Mouse (Mus musculus) forebrain, embryonic 14.5 days (tissue): ENCODE measurements at regions not wholly inside any gene's neighbourhood (a gene's known extent, or its start where the extent isn't known, plus 50 kb on each side); places are given as distances from the start of the nearest gene placed in this dataset.

ENCODE experiments used
- ATAC-seq: fragments of 200-750 bp; cut with Nextera tagmentation; 2 replicates; pipeline ENCODE4 v1.8.0; 2017; ENCODE audit warnings: mild to moderate bottlenecking, moderate library complexity
- DNase-seq: peaks from one replicate; pipeline ENCODE4 v3.0.0-alpha.2; 2015; ENCODE audit warnings: low spot score
- H3K27ac ChIP-seq: fragments of 300-500 bp; sonication (generic); 2 replicates; pipeline ENCODE4 v1.5.1; 2014; ENCODE audit warnings: low read depth, mild to moderate bottlenecking, control low read depth, low read length, moderate library complexity
- H3K27me3 ChIP-seq: fragments of 300-500 bp; sonication (generic); replicated peaks from 2 replicates; pipeline ENCODE4 v1.6.1; 2014; ENCODE audit warnings: low read length, control low read depth, mixed read lengths; ENCODE audit not compliant: control insufficient read depth, insufficient read depth
- H3K36me3 ChIP-seq: fragments of 300-500 bp; sonication (generic); 2 replicates; pipeline ENCODE4 v1.6.1; 2014; ENCODE audit warnings: low read length, control low read depth; ENCODE audit not compliant: control insufficient read depth, insufficient read depth
- H3K4me1 ChIP-seq: fragments of 300-500 bp; sonication (generic); 2 replicates; pipeline ENCODE4 v1.6.1; 2014; ENCODE audit warnings: antibody characterized with exemption, low read length, control low read depth; ENCODE audit not compliant: control insufficient read depth, insufficient read depth
- H3K4me2 ChIP-seq: fragments of 300-500 bp; sonication (generic); 2 replicates; pipeline ENCODE4 v1.6.1; 2014; ENCODE audit warnings: mild to moderate bottlenecking, control low read depth, low read length
- H3K4me3 ChIP-seq: fragments of 300-500 bp; sonication (generic); 2 replicates; pipeline ENCODE4 v1.5.1; 2014; ENCODE audit warnings: low read depth, low read length, control low read depth
- H3K9ac ChIP-seq: fragments of 300-500 bp; sonication (generic); 2 replicates; pipeline ENCODE4 v1.6.1; 2014; ENCODE audit warnings: mild to moderate bottlenecking, low read length, control low read depth, moderate library complexity
- H3K9me3 ChIP-seq: fragments of 300-500 bp; sonication (generic); replicated peaks from 2 replicates; pipeline ENCODE4 v1.6.1; 2016; ENCODE audit warnings: low read length, control low read depth, mixed read lengths; ENCODE audit not compliant: control insufficient read depth
- WGBS: fragments of 180-500 bp; shearing (Covaris S2); extraction: QIAGEN DNeasy Blood & Tissue Kit; methylation state at CpG from one replicate; pipeline ENCODE4 v1.1.7; 2014; 5-methylcytosine and 5-hydroxymethylcytosine counted together

GRCm38 (mm10) chr13:26495871-26496270, 274.1 kb downstream of the Hdgfl1 start:
- DNase-seq = no peak
- H3K36me3 ChIP-seq = no peaks in the 10 kb centered on the region
- H3K4me3 ChIP-seq = no peak overlapping the region
- no peaks in the 10 kb centered on the region for H3K4me1 ChIP-seq
- H3K27me3 ChIP-seq = no peaks in the 10 kb centered on the region
- H3K27ac ChIP-seq = no peak overlapping the region
- H3K4me2 ChIP-seq = no peak overlapping the region
- no peak overlapping the region for H3K9ac ChIP-seq
- no peaks in the 10 kb centered on the region for H3K9me3 ChIP-seq
- ATAC-seq = no peak

DNA sequence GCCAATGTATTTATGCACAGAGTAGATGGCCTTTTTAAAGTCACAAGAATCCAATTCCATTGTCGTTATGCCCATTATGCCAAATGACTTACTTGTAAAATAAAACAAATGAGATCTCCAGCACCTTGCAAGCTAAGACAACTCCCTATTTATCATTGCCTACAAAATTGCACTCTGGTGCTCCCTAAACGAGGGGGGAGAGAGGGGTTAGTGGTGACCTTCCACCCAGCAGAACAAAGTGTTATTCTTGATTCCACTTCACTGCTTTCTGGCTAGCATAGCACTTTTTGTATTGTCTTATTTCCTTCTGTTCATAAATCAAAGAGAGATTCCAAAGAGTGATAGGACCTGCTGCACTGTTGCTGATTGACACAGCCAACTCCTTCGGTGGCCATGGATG, 300.6 kb downstream of the Hdgfl1 start:
- ATAC-seq (no peak), DNase-seq (no peak)
- WGBS = 69% methylated on average over 3 of the region's 3 CpGs
- Histone ChIP-seq H3K36me3 (no peaks in the 10 kb centered on the region), H3K4me3 (no peak overlapping the region), H3K27me3 (no peaks in the 10 kb centered on the region), H3K4me1 (peaks cover 3% of the 10 kb centered on the region; the same call in 1 of the 2 replicates), H3K27ac (no peak overlapping the region), H3K9me3 (no peaks in the 10 kb centered on the region), H3K9ac (no peak overlapping the region), H3K4me2 (no peak overlapping the region)

GRCm38 (mm10) chr13:26467526-26467925, 302.4 kb downstream of the Hdgfl1 start:
- H3K4me3 ChIP-seq = no peak overlapping the region

DNA sequence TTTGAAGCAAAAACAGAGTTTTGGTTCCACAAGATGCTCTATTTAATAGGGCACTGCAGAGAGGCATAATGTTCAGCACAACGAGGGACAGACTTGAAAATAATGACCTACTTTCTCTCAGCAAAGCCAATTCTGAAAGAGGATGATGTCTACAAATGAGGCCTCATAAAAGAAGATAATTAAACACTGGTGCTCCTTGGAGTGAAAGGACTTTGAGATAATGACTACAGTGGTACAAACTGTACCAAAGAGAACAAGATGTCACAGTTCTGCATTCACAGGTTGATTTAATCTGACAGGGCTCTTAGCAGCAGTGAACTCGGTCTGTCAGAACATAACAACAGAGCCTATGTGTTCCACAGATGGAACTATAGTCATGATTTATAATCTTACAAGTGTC, 305.4 kb downstream of the Hdgfl1 start:
- Histone ChIP-seq H3K4me1 (peaks cover 3% of the 10 kb centered on the region; the same call in 1 of the 2 replicates), H3K9me3 (no peaks in the 10 kb centered on the region), H3K4me3 (no peak overlapping the region), H3K27ac (no peak overlapping the region), H3K36me3 (no peaks in the 10 kb centered on the region), H3K9ac (no peak overlapping the region), H3K4me2 (no peak overlapping the region), H3K27me3 (no peaks in the 10 kb centered on the region)
- WGBS = 18% methylated on average over 2 of the region's 2 CpGs
- DNase-seq (peak; percentile 19), ATAC-seq (peak; percentile 57)

More at GRCm38 (mm10) chr13:26467526-26467925, 302.4 kb downstream of the Hdgfl1 start:
- no peak overlapping the region for H3K27ac ChIP-seq
- H3K9ac ChIP-seq = no peak overlapping the region
- H3K27me3 ChIP-seq = no peaks in the 10 kb centered on the region
- no peak for ATAC-seq
- DNase-seq = no peak
- no peak overlapping the region for H3K4me2 ChIP-seq
- H3K4me1 ChIP-seq = peaks cover 3% of the 10 kb centered on the region; the same call in 1 of the 2 replicates
- no peaks in the 10 kb centered on the region for H3K36me3 ChIP-seq
- no peaks in the 10 kb centered on the region for H3K9me3 ChIP-seq

DNA sequence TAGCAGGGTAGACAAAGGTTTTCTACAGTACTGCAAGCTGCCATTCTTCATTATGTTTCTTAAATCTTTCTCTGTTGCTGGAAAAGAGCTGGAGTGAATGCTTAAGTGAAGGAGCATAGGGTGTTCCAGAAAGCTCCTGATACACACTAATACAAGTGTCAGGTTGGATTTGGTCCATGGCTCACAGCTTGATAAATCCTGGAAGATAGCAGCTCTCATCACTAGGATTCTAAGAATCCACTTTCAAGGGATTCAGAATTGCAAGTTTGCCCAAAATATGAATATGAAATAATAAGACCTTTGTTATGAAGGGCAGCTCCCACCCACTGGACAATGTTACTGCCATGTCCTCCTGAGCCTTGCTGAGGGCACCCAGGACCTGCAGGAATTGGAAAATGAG, 305.9 kb downstream of the Hdgfl1 start:
- no peak overlapping the region for H3K9ac ChIP-seq
- no peak for ATAC-seq
- H3K4me2 ChIP-seq = no peak overlapping the region
- H3K27ac ChIP-seq = no peak overlapping the region
- no peak for DNase-seq
- H3K9me3 ChIP-seq = no peaks in the 10 kb centered on the region
- no peaks in the 10 kb centered on the region for H3K36me3 ChIP-seq
- H3K4me3 ChIP-seq = no peak overlapping the region
- H3K4me1 ChIP-seq = peaks cover 3% of the 10 kb centered on the region; the same call in 1 of the 2 replicates
- H3K27me3 ChIP-seq = no peaks in the 10 kb centered on the region

- Histone ChIP-seq H3K36me3 (no peaks in the 10 kb centered on the region), H3K9me3 (no peaks in the 10 kb centered on the region), H3K27ac (no peak overlapping the region), H3K4me3 (no peak overlapping the region), H3K4me1 (no peaks in the 10 kb centered on the region), H3K27me3 (no peaks in the 10 kb centered on the region), H3K4me2 (no peak overlapping the region), H3K9ac (no peak overlapping the region)
- ATAC-seq (no peak), DNase-seq (no peak)
- 81% methylated on average over 4 of the region's 4 CpGs for WGBS
Observed at GRCm38 (mm10) chr13:26457487-26458253, 312.3 kb downstream of the Hdgfl1 start.

DNA sequence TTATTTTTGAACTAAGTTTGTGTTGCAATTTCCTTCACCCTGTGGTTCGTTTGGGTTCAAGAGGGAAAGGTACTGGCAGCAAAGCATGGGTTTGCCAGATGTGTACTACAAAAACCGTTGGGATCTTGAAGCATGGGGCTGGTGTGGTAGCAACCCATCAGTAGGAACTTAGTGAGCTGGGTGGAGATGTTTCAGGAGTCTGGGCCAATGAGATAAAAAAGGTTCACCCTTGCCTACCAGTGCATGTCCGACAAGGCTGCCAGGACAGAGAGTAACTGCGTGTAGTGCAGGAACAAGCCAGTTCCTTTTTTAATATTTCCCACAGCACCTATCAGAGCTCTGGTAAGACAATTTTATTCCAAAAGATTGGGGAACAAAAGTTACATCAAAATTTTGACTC, 343.3 kb downstream of the Hdgfl1 start:
- H3K27me3 ChIP-seq = no peaks in the 10 kb centered on the region
- no peak for ATAC-seq
- H3K36me3 ChIP-seq = no peaks in the 10 kb centered on the region
- H3K4me2 ChIP-seq = no peak overlapping the region
- no peaks in the 10 kb centered on the region for H3K9me3 ChIP-seq
- WGBS = 86% methylated on average over 4 of the region's 4 CpGs
- H3K4me3 ChIP-seq = no peak overlapping the region
- H3K27ac ChIP-seq = no peak overlapping the region
- no peak for DNase-seq
- no peaks in the 10 kb centered on the region for H3K4me1 ChIP-seq
- no peak overlapping the region for H3K9ac ChIP-seq

GRCm38 (mm10) chr13:26424513-26424912, 345.5 kb downstream of the Hdgfl1 start:
- DNase-seq (peak; percentile 65), ATAC-seq (peak; percentile 57; the same call in 1 of the 2 replicates)
- no peak overlapping the region for H3K4me3 ChIP-seq
- H3K9ac ChIP-seq = no peak overlapping the region
- H3K4me1 ChIP-seq = no peaks in the 10 kb centered on the region
- H3K27me3 ChIP-seq = no peaks in the 10 kb centered on the region
- no peak overlapping the region for H3K27ac ChIP-seq
- no peaks in the 10 kb centered on the region for H3K36me3 ChIP-seq
- H3K4me2 ChIP-seq = no peak overlapping the region
- H3K9me3 ChIP-seq = no peaks in the 10 kb centered on the region
- 69% methylated on average over 1 of the region's 1 CpGs for WGBS

- no peaks in the 10 kb centered on the region for H3K27me3 ChIP-seq
- H3K4me1 ChIP-seq = no peaks in the 10 kb centered on the region
- no peak overlapping the region for H3K9ac ChIP-seq
- no peak for DNase-seq
- H3K27ac ChIP-seq = no peak overlapping the region
- no peaks in the 10 kb centered on the region for H3K36me3 ChIP-seq
- no peak overlapping the region for H3K4me3 ChIP-seq
- no peak for ATAC-seq
- no peaks in the 10 kb centered on the region for H3K9me3 ChIP-seq
- H3K4me2 ChIP-seq = no peak overlapping the region
Observed at GRCm38 (mm10) chr13:26405757-26406156, 364.2 kb downstream of the Hdgfl1 start.
